Mouse (Mus musculus) liver, postnatal 0 days (tissue): ENCODE results near the gene Ptpro. TPM values are rescaled to one million over a fixed set of nuclear protein-coding genes. Genes with fewer than 3 reads are reported as not detected.
A peak's percentile ranks its signal among the peaks of the same experiment; 100 is the strongest.

ENCODE experiments used
- ATAC-seq: fragments of 200-750 bp; cut with Nextera tagmentation; 2 replicates; pipeline ENCODE4 v1.8.0; 2017; ENCODE audit warnings: mild to moderate bottlenecking, moderate library complexity
- DNase-seq: peaks from one replicate; pipeline ENCODE4 v3.0.0-alpha.2; 2016
- H3K27ac ChIP-seq: fragments of 300-500 bp; sonication (generic); 2 replicates; pipeline ENCODE4 v1.5.1; 2014; ENCODE audit warnings: antibody characterized with exemption, moderate library complexity, mild to moderate bottlenecking, low read depth
- H3K27me3 ChIP-seq: fragments of 300-500 bp; sonication (generic); 2 replicates; pipeline ENCODE4 v1.6.1; 2014; ENCODE audit warnings: low read length, control low read depth, mixed read lengths; ENCODE audit not compliant: insufficient read depth
- H3K36me3 ChIP-seq: fragments of 300-500 bp; sonication (generic); replicated peaks from 2 replicates; pipeline ENCODE4 v1.6.1; 2014; ENCODE audit warnings: mild to moderate bottlenecking, control low read depth, low read length, moderate library complexity, mixed read lengths; ENCODE audit not compliant: insufficient read depth
- H3K4me1 ChIP-seq: fragments of 300-500 bp; sonication (generic); 2 replicates; pipeline ENCODE4 v1.6.1; 2014; ENCODE audit warnings: antibody characterized with exemption, mild to moderate bottlenecking, control low read depth; ENCODE audit not compliant: insufficient read depth
- H3K4me2 ChIP-seq: fragments of 300-500 bp; sonication (generic); 2 replicates; pipeline ENCODE4 v1.6.1; 2014; ENCODE audit warnings: low read depth, mild to moderate bottlenecking, low read length, moderate library complexity, mixed read lengths
- H3K4me3 ChIP-seq: fragments of 300-500 bp; sonication (generic); 2 replicates; pipeline ENCODE4 v1.5.1; 2014; ENCODE audit warnings: low read depth, low read length
- H3K9ac ChIP-seq: fragments of 300-500 bp; sonication (generic); replicated peaks from 2 replicates; pipeline ENCODE4 v1.6.1; 2014; ENCODE audit warnings: mild to moderate bottlenecking, moderate library complexity
- H3K9me3 ChIP-seq: fragments of 300-500 bp; sonication (generic); 2 replicates; pipeline ENCODE4 v1.6.1; 2016; ENCODE audit warnings: mild to moderate bottlenecking, control low read depth, low read length, mixed read lengths
- CTCF ChIP-seq: sonication (generic); IDR thresholded peaks from 2 replicates; pipeline ENCODE4 v1.5.1; 2016; ENCODE audit warnings: antibody characterized with exemption, low read depth
- EP300 ChIP-seq: IDR thresholded peaks from 2 replicates; pipeline ENCODE4 v1.6.1; 2016; ENCODE audit warnings: antibody characterized with exemption, low read depth, mild to moderate bottlenecking
- WGBS: fragments of 180-500 bp; shearing (Covaris S2); extraction: QIAGEN DNeasy Blood & Tissue Kit; methylation state at CpG from one replicate; pipeline ENCODE4 v1.1.7; 2014; ENCODE audit not compliant: insufficient replicate concordance; 5-methylcytosine and 5-hydroxymethylcytosine counted together
- polyA plus RNA-seq: library from polyadenylated mRNA; unstranded; fragments of >200 nt; fragmentation: Nextera tagmentation; extraction: Ambion mirVana; gene quantifications from 2 replicates; pipeline ENCODE4 v1.2.1, GENCODE M21; 2015

Gene Ptpro
- polyA plus RNA-seq, 1 experiment from 2014 or later = 0.86 TPM

DNA sequence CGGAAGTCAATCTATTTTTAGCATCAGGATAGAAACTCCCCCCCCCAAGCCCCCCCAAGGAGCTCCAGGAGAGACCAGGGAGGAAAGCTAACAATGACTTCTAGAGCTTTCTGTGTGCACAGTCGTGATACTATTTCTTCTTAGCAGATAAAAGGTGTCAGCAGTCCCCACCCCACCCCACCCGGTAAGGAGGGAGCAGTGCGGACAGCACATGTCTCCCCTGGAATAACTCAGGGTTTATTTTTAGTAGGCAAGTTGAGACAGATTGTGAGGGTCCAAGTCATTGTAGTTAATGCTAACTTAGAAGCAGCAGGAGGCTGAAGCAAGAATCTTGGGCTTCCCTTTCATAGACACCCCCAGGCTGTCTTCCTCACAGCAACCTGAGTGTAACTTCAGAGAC is 63.1 kb downstream of the Ptpro start:
- 38% methylated on average over 4 of the region's 4 CpGs for WGBS
- Histone ChIP-seq H3K4me2 (no peak overlapping the region), H3K4me3 (no peak overlapping the region), H3K36me3 (no peaks in the 10 kb centered on the region), H3K9me3 (no peaks in the 10 kb centered on the region), H3K27ac (no peak overlapping the region), H3K9ac (no peak overlapping the region), H3K27me3 (no peaks in the 10 kb centered on the region), H3K4me1 (peaks cover 21% of the 10 kb centered on the region)
- DNase-seq = no peak
- TF ChIP-seq EP300 (no peak), CTCF (no peak)
- no peak for ATAC-seq

GRCm38 (mm10) chr6:137316358-137316757 is 64.2 kb downstream of the Ptpro start:
- 36% methylated on average over 6 of the region's 6 CpGs for WGBS
- no peak for TF ChIP-seq CTCF
- ATAC-seq (no peak), DNase-seq (no peak)
- Histone ChIP-seq H3K36me3 (no peaks in the 10 kb centered on the region), H3K4me1 (peaks cover 25% of the 10 kb centered on the region), H3K9me3 (no peaks in the 10 kb centered on the region), H3K27me3 (no peaks in the 10 kb centered on the region), H3K27ac (no peak overlapping the region), H3K4me3 (no peak overlapping the region), H3K4me2 (no peak overlapping the region), H3K9ac (no peak overlapping the region)

DNA sequence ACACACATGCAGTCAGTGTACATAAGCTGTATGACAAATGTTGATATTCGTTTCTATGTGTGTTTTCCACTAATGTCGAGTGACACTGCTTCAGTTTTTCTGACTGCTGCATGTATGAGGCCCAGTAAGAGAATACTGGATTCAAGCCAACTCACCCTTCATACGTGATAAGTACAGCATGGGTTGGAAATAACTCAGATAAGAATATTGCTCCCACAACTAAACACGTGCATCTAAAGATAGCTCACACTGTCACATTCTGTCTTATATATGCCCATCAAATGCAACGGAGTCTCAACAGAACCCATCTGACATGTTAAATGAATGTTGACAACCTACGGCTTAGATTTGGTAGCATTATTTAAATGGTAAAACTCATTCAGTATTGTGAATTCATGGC is 65.4 kb downstream of the Ptpro start:
- Histone ChIP-seq H3K4me1 (peaks cover 25% of the 10 kb centered on the region), H3K4me2 (peak overlapping the region; percentile 24), H3K36me3 (no peaks in the 10 kb centered on the region), H3K4me3 (no peak overlapping the region), H3K9me3 (no peaks in the 10 kb centered on the region), H3K27me3 (no peaks in the 10 kb centered on the region), H3K9ac (no peak overlapping the region), H3K27ac (peak overlapping the region; percentile 45; the same call in 1 of the 2 replicates)
- DNase-seq (no peak), ATAC-seq (peak; percentile 92)
- no peak for TF ChIP-seq CTCF
- peak; percentile 98 for TF ChIP-seq EP300
- WGBS = 57% methylated on average over 6 of the region's 6 CpGs

GRCm38 (mm10) chr6:137318242-137318861 is 66.2 kb downstream of the Ptpro start:
- no peak for ATAC-seq
- no peak for DNase-seq
- H3K9ac ChIP-seq = no peak overlapping the region
- H3K9me3 ChIP-seq = no peaks in the 10 kb centered on the region
- no peak for TF ChIP-seq EP300
- WGBS = 88% methylated on average over 12 of the region's 12 CpGs
- H3K4me3 ChIP-seq = no peak overlapping the region
- peak overlapping the region; percentile 45; the same call in 1 of the 2 replicates for H3K27ac ChIP-seq
- peaks cover 25% of the 10 kb centered on the region for H3K4me1 ChIP-seq
- H3K4me2 ChIP-seq = no peak overlapping the region
- no peaks in the 10 kb centered on the region for H3K27me3 ChIP-seq
- no peaks in the 10 kb centered on the region for H3K36me3 ChIP-seq

- Histone ChIP-seq H3K27me3 (no peaks in the 10 kb centered on the region), H3K36me3 (no peaks in the 10 kb centered on the region), H3K4me3 (no peak overlapping the region), H3K9me3 (no peaks in the 10 kb centered on the region), H3K9ac (no peak overlapping the region), H3K27ac (peak overlapping the region; percentile 8; the same call in 1 of the 2 replicates), H3K4me1 (peaks cover 24% of the 10 kb centered on the region), H3K4me2 (peak overlapping the region; percentile 40)
- TF ChIP-seq CTCF (no peak), EP300 (peak; percentile 79)
- WGBS = 26% methylated on average over 1 of the region's 1 CpGs
- ATAC-seq (peak; percentile 63), DNase-seq (no peak)
Observed at GRCm38 (mm10) chr6:137319658-137320057, 67.5 kb downstream of the Ptpro start.

DNA sequence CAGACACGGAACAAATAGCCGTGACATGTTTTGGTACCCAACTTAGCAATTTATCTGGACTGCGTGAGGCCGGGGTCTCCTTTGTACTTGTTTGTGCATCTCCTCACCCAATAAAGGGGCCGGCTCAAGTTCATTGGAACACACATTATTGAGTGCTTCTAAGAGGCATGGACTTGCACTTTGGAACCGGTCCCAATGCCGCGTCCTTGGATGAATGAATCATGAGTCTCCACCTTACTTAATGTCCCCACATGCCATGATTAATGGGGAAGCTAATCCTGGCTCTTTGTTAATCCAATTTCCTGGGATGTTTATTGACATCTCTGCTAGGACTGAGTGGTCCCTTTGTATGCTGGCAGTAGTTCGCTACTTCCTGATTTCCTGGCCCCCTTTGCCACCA is 75.6 kb downstream of the Ptpro start:
- Histone ChIP-seq H3K4me3 (no peak overlapping the region), H3K4me2 (no peak overlapping the region), H3K4me1 (no peaks in the 10 kb centered on the region), H3K27me3 (no peaks in the 10 kb centered on the region), H3K9me3 (peaks cover 3% of the 10 kb centered on the region; the same call in 1 of the 2 replicates), H3K36me3 (no peaks in the 10 kb centered on the region), H3K9ac (no peak overlapping the region), H3K27ac (no peak overlapping the region)
- DNase-seq (no peak), ATAC-seq (no peak)
- 75% methylated on average over 9 of the region's 9 CpGs for WGBS
- no peak for TF ChIP-seq CTCF
- TF ChIP-seq EP300 = no peak

DNA sequence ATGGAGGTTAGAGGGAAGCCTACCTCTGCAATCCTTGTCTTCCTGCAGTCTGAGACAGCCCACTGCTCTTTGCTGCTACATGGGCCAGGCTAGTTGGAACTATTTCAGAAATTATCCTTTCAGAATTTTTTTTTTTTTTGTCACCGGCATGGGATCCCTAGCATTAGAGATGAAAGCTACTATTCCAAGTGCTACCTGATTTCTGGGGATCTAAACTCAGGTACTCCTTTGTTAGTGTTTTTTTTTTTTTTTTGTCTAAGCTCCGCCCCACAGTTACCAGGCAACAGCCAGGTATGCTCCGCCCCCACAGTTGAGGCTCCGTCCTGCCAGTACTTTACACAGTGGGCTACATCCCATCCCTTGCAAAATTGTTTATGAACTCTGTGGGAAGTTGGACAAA is 76.1 kb downstream of the Ptpro start:
- no peak for TF ChIP-seq CTCF
- no peak for TF ChIP-seq EP300
- Histone ChIP-seq H3K4me1 (no peaks in the 10 kb centered on the region), H3K36me3 (no peaks in the 10 kb centered on the region), H3K27ac (no peak overlapping the region), H3K9me3 (peaks cover 3% of the 10 kb centered on the region; the same call in 1 of the 2 replicates), H3K4me3 (no peak overlapping the region), H3K9ac (no peak overlapping the region), H3K4me2 (no peak overlapping the region), H3K27me3 (no peaks in the 10 kb centered on the region)
- ATAC-seq = no peak
- WGBS = 80% methylated on average over 4 of the region's 4 CpGs
- no peak for DNase-seq
